Mouse (Mus musculus): ENCODE data around the gene Hoxb5.

Gene Hoxb5

GRCm38 (mm10) chr11:96343206-96343745, 40.1 kb downstream of the Hoxb5 start:
- DNase-seq: no peak

GRCm38 (mm10) chr11:96344061-96344877, 41.1 kb downstream of the Hoxb5 start:
- no peak for DNase-seq

- DNase-seq: no peak
Measured at GRCm38 (mm10) chr11:96344878-96345159, 41.7 kb downstream of the Hoxb5 start.

- no peak for DNase-seq
Measured at GRCm38 (mm10) chr11:96345220-96345892, 42.2 kb downstream of the Hoxb5 start.

GRCm38 (mm10) chr11:96345893-96346806, 43.0 kb downstream of the Hoxb5 start:
- DNase-seq: no peak

- DNase-seq: no peak
Measured at GRCm38 (mm10) chr11:96346916-96347520, 43.9 kb downstream of the Hoxb5 start.

- no peak for DNase-seq
Measured at GRCm38 (mm10) chr11:96347717-96348116, 44.6 kb downstream of the Hoxb5 start.

- DNase-seq: no peak
Measured at GRCm38 (mm10) chr11:96348141-96348928, 45.2 kb downstream of the Hoxb5 start.

- no peak for DNase-seq
Measured at GRCm38 (mm10) chr11:96348988-96349387, 45.9 kb downstream of the Hoxb5 start.

- no peak for DNase-seq
Measured at GRCm38 (mm10) chr11:96349491-96350340, 46.6 kb downstream of the Hoxb5 start.

- DNase-seq: no peak
Measured at GRCm38 (mm10) chr11:96350341-96350624, 47.1 kb downstream of the Hoxb5 start, which contains the start of gene Hoxb2. Gene Hoxb2, plus strand, starts transcription at chr11:96350525.

GRCm38 (mm10) chr11:96350791-96351190, 47.7 kb downstream of the Hoxb5 start:
- DNase-seq: no peak

- no peak for DNase-seq
Measured at GRCm38 (mm10) chr11:96351312-96351711, 48.2 kb downstream of the Hoxb5 start.

- DNase-seq: no peak
Measured at GRCm38 (mm10) chr11:96351831-96352230, 48.7 kb downstream of the Hoxb5 start.

GRCm38 (mm10) chr11:96352691-96353521, 49.8 kb downstream of the Hoxb5 start:
- no peak for DNase-seq

- no peak for DNase-seq
Measured at GRCm38 (mm10) chr11:96353522-96353841, 50.3 kb downstream of the Hoxb5 start.

GRCm38 (mm10) chr11:96353939-96354338, 50.8 kb downstream of the Hoxb5 start:
- DNase-seq: no peak

- no peak for DNase-seq
Measured at GRCm38 (mm10) chr11:96354376-96354775, 51.2 kb downstream of the Hoxb5 start.

- no peak for DNase-seq
Measured at GRCm38 (mm10) chr11:96354801-96355311, 51.7 kb downstream of the Hoxb5 start.

Data from cerebellum, adult 11 months (tissue).